Mouse (Mus musculus) forebrain, embryonic 12.5 days (tissue): ENCODE measurements at regions not wholly inside any gene's neighbourhood (a gene's known extent, or its start where the extent isn't known, plus 50 kb on each side); places are given as distances from the start of the nearest gene placed in this dataset.

Source experiments
- ATAC-seq: fragments of 200-750 bp; cut with Nextera tagmentation; 2 replicates; pipeline ENCODE4 v1.8.0; 2017; ENCODE audit warnings: moderate TSS enrichment; ENCODE audit not compliant: low FRiP score
- H3K27ac ChIP-seq: fragments of 300-500 bp; sonication (generic); 2 replicates; pipeline ENCODE4 v1.5.1; 2016; ENCODE audit warnings: mild to moderate bottlenecking
- H3K27me3 ChIP-seq: fragments of 300-500 bp; sonication (generic); 2 replicates; pipeline ENCODE4 v1.6.1; 2016; ENCODE audit warnings: mild to moderate bottlenecking
- H3K36me3 ChIP-seq: fragments of 300-500 bp; sonication (generic); replicated peaks from 2 replicates; pipeline ENCODE4 v1.6.1; 2016; ENCODE audit warnings: mild to moderate bottlenecking
- H3K4me1 ChIP-seq: fragments of 300-500 bp; sonication (generic); 2 replicates; pipeline ENCODE4 v1.6.1; 2016
- H3K4me2 ChIP-seq: fragments of 300-500 bp; sonication (generic); 2 replicates; pipeline ENCODE4 v1.6.1; 2016; ENCODE audit warnings: mild to moderate bottlenecking, moderate library complexity
- H3K4me3 ChIP-seq: fragments of 300-500 bp; sonication (generic); replicated peaks from 2 replicates; pipeline ENCODE4 v1.5.1; 2016; ENCODE audit warnings: mild to moderate bottlenecking
- H3K9ac ChIP-seq: fragments of 300-500 bp; sonication (generic); 2 replicates; pipeline ENCODE4 v1.6.1; 2016; ENCODE audit warnings: mild to moderate bottlenecking
- H3K9me3 ChIP-seq: fragments of 300-500 bp; sonication (generic); 2 replicates; pipeline ENCODE4 v1.6.1; 2016
- WGBS: fragments of 180-500 bp; shearing (Covaris S2); methylation state at CpG from one replicate; pipeline ENCODE4 v1.1.7; 2016; 5-methylcytosine and 5-hydroxymethylcytosine counted together

DNA sequence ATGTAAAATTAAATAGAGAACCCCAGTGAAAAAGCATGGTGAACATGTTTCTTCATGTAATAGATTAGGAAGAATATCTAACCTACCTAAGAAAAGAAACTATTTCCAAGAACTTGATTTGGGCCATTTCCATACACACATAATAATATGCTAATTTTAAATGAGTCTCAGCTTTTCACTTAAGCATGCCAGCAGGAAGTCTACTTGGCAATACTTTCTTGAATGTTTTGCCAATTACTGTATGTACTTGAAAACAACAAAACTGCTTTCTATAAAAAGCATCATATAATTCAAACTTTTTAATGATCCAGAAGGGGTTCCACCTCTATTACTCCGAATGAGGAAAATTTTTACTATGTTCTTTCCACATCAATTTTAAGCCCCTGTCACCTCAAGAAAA is 1036.9 kb downstream of the Pcdh17 start:
- Histone ChIP-seq H3K4me3 (no peak overlapping the region), H3K4me2 (no peak overlapping the region), H3K4me1 (no peaks in the 10 kb centered on the region), H3K9ac (no peak overlapping the region), H3K9me3 (no peaks in the 10 kb centered on the region), H3K27ac (no peak overlapping the region), H3K36me3 (no peaks in the 10 kb centered on the region), H3K27me3 (no peaks in the 10 kb centered on the region)
- ATAC-seq = no peak
- 93% methylated on average over 1 of the region's 1 CpGs for whole genome bisulfite sequencing

DNA sequence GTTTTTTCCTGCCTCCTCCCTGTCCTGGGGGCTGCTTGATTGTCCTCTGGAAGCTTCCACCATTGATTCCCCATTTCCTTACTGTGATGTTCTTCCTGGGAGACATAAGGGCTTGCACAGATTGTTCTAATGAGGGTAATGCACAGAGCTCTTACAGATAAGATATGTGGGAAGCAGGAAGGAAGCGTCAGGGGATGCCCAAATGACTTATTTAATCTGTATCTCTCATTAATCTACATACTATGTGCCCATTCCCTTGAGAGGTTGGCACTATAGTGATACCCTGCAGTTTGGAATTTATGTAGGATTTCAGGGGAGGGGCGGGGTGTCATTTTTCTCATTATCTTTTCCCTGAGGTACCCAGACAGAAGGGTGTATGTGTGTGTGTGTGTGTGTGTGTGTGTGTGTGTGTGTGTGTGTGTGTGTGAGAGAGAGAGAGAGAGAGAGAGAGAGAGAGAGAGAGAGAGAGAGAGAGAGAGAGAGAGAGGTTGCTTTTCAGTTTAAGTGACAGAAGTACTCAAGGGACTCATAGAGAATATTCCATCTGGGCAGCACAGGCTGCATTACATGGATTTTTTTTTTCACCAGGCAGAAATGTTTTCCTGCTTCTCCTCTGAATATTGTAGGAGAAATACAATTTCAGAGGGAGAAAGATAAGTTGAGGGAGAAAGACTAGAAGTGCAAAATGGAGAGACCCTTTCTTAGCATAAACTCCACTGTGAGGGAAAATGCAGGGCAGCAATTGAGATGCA is 1064.2 kb downstream of the Pcdh17 start:
- Histone ChIP-seq H3K4me3 (no peak overlapping the region), H3K27me3 (no peaks in the 10 kb centered on the region), H3K9me3 (no peaks in the 10 kb centered on the region), H3K27ac (peak overlapping the region; percentile 46; the same call in 1 of the 2 replicates), H3K9ac (no peak overlapping the region), H3K4me2 (no peak overlapping the region), H3K4me1 (peaks cover 11% of the 10 kb centered on the region), H3K36me3 (no peaks in the 10 kb centered on the region)
- peak; percentile 8; the same call in 1 of the 2 replicates for ATAC-seq
- WGBS = 70% methylated on average over 2 of the region's 2 CpGs

DNA sequence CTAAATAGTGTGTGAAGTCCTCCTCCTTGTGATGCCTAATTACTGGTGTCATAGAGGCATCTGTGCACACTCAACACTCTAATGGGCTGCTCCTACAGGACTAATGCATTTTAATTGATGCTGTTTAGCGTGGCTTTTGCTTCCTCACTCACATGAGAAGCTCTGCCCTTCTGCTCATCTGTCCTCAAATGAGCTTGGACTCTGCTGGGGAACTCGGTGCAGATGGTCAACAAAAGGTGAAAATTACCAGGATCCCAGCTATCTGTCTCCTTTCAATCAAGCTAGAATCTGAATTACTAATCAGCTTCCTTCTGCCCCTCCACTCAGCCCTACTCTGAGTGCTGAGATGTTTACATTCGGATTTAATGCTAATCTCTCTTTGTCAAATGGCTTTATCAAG is 1065.2 kb downstream of the Pcdh17 start:
- Histone ChIP-seq H3K27ac (0 out of 2 replicates have a peak overlapping the region, but pooled peaks have one; percentile 36), H3K4me1 (peaks cover 11% of the 10 kb centered on the region), H3K9ac (no peak overlapping the region), H3K9me3 (no peaks in the 10 kb centered on the region), H3K4me3 (no peak overlapping the region), H3K4me2 (no peak overlapping the region), H3K27me3 (no peaks in the 10 kb centered on the region), H3K36me3 (no peaks in the 10 kb centered on the region)
- 11% methylated on average over 3 of the region's 3 CpGs for WGBS
- peak; percentile 88 for ATAC-seq
